Mouse (Mus musculus): ENCODE results near the gene Dap3. TPM values are rescaled to one million over a fixed set of nuclear protein-coding genes. Genes with fewer than 3 reads are reported as not detected.
A peak's percentile ranks its signal among the peaks of the same experiment; 100 is the strongest.
"Not testable (repeated sequence)": the region's sequence is repeated elsewhere in the genome, so short reads cannot be mapped to it uniquely, and the experiment has no call there.

The Dap3 gene
- 137 and 144 TPM in 2 replicates for polyA plus RNA-seq (2012; ENCODE audit: insufficient read depth, insufficient read length, missing spikeins)

DNA sequence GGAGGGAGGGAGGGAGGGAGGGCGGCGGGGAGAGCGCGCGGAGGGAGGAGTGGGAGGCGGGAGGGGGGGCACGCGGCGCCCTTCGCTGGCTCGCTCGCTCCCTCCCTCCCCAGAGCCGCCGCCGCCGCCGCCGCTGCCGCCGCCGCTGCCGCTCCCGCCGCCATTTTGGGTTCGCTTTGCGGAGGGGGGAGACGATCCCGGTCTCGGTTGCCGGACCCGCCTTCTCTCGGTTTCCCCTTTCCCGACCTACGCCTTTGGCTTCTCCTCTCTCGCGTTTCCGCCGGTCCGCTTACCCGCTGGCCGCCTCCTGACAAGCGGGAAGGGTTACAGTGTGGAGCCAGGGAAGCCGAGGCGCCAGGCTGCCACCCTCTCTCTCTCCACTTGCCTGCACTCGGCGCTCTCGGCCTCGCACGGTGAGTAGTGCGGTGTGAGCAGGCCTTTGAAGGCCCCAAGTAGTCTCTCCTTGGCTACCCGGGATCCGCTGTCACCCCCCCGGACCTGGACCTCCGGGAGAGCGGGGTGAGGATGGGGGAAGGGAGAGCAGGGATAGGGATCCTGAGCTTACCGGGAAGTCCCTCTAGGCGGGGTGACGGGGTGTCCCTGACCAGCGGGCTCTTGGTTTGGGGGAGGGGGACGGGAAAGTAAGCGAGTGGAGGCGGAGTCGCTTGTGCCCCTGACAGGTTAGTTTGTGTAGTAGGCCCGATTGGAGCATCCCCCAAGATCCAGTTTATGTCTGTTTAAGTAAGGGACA, at the start of gene Dap3, which contains the start of gene Ash1l:
Gene Dap3, minus strand, starts transcription at position 606 of the 751 bp plus-strand sequence.
Gene Ash1l, plus strand, starts transcription at position 47 of the 751 bp plus-strand sequence.
- peak within 1 kb of the TSS; percentile 99 for H3K27ac ChIP-seq (replicated peaks; ENCODE audit: low read depth, low read length)
- peak within 1 kb of the TSS; percentile 97 for H3K4me3 ChIP-seq (ENCODE audit: insufficient read depth, low read depth, low read length)
- H3K4me1 ChIP-seq (ENCODE audit: control insufficient read depth, insufficient read depth, insufficient read length, low read length): no peaks in the 10 kb centered on the region

- no peaks in the 10 kb centered on the region for H3K4me1 ChIP-seq (ENCODE audit: control insufficient read depth, insufficient read depth, insufficient read length, low read length)
- H3K4me3 ChIP-seq (ENCODE audit: insufficient read depth, low read depth, low read length): no peak overlapping the region
- H3K27ac ChIP-seq (replicated peaks; ENCODE audit: low read depth, low read length): peak overlapping the region; percentile 1; the same call in 1 of the 2 replicates
Observed at GRCm38 (mm10) chr3:88992793-88993192, 41.8 kb upstream of the Dap3 start.

GRCm38 (mm10) chr3:88983921-88984381, 33.0 kb upstream of the Dap3 start:
- H3K4me3 ChIP-seq (ENCODE audit: insufficient read depth, low read depth, low read length): no peak overlapping the region
- H3K27ac ChIP-seq (replicated peaks; ENCODE audit: low read depth, low read length): no peak overlapping the region
- H3K4me1 ChIP-seq (ENCODE audit: control insufficient read depth, insufficient read depth, insufficient read length, low read length): no peaks in the 10 kb centered on the region

GRCm38 (mm10) chr3:88981206-88982010, 30.4 kb upstream of the Dap3 start:
- no peak overlapping the region for H3K27ac ChIP-seq (replicated peaks; ENCODE audit: low read depth, low read length)
- no peak overlapping the region for H3K4me3 ChIP-seq (ENCODE audit: insufficient read depth, low read depth, low read length)
- H3K4me1 ChIP-seq (ENCODE audit: control insufficient read depth, insufficient read depth, insufficient read length, low read length): no peaks in the 10 kb centered on the region

DNA sequence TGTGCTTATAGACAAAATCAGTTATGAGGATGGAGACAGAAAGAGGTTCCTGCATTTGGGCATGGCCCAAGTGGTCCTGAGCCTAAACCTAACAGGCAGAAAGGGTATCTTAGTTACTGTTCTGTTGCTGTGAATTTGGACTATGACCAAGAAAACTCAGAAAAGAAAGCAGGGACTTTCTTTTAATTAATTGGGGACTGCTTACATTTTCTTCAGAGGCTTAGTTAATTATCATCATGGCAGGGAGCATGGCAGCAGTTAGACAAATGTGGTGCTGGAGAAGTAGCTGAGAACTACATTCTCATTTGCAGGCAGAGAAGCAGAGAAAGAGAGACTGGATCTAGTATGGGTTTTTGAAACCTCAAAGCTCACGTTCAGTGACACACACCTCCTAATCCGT, 24.0 kb upstream of the Dap3 start:
- Histone ChIP-seq H3K27ac (replicated peaks; ENCODE audit: low read depth, low read length) (no peak overlapping the region), H3K4me1 (ENCODE audit: control insufficient read depth, insufficient read depth, insufficient read length, low read length) (peaks cover 2% of the 10 kb centered on the region; the same call in 1 of the 2 replicates), H3K4me3 (ENCODE audit: insufficient read depth, low read depth, low read length) (no peak overlapping the region)

DNA sequence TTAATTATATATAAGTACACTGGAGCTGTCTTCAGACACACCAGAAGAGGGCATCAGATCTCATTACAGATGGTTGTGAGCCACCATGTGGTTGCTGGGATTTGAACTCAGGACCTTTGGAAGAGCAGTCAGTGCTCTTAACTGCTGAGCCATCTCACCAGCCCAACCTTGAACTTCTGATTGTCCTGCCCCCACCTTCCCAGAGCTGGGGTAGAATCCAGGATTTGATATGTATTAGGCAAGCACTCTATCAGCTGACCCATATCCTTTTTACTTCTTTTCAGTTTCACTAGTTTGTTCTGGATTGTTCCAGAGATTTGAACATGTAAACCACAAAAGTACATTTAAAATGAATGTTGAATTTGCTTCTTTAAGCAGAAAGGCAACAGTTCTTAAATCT, 12.2 kb upstream of the Dap3 start:
- H3K4me3 ChIP-seq (ENCODE audit: insufficient read depth, low read depth, low read length); H3K27ac ChIP-seq (replicated peaks; ENCODE audit: low read depth, low read length); H3K4me1 ChIP-seq (ENCODE audit: control insufficient read depth, insufficient read depth, insufficient read length, low read length): not testable (repeated sequence)

DNA sequence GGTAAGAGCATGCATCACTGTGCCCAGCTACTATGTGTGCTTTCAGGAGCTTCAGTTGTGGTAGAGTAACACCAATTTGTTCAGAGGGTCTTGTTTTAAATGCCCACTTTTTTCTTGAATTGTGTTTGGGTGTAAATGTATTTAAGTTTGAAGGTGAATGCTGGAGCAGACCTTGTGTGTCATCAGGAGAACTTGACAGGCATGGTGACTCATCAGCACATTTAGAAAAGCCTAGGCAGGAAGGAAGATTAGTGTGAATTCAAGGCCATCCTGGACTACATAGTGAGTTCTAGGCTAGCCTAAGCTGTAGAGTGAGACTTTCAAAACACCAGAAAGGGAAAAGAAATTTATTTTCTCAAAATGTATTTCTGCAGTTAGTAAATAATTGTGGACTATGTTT, 2.8 kb upstream of the Dap3 start:
- H3K4me1 ChIP-seq (ENCODE audit: control insufficient read depth, insufficient read depth, insufficient read length, low read length): peaks cover 1% of the 10 kb centered on the region; the same call in 1 of the 2 replicates
- H3K27ac ChIP-seq (replicated peaks; ENCODE audit: low read depth, low read length): no peak overlapping the region
- H3K4me3 ChIP-seq (ENCODE audit: insufficient read depth, low read depth, low read length): no peak overlapping the region

DNA sequence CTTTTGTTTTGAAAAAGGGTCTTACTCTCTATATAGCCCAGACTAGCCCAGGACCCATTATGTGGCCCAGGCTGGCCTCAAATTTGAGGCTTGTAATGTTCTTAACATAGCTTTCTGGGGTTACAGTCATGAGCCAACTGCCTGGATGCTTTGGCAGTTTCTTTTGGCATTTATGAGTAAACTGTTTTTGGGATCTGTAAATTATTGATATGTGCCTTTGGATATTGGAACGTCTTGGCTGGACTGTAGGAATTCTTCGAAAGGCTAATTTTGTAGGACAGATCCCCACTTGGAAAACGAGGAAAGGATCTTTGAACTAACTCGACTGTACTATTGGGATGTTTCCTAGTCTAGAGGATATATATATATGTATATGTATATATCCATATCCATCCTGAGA, 2.3 kb upstream of the Dap3 start:
- H3K4me1 ChIP-seq (ENCODE audit: control insufficient read depth, insufficient read depth, insufficient read length, low read length): no peaks in the 10 kb centered on the region; the same call in 1 of the 2 replicates
- H3K4me3 ChIP-seq (ENCODE audit: insufficient read depth, low read depth, low read length): no peak overlapping the region
- H3K27ac ChIP-seq (replicated peaks; ENCODE audit: low read depth, low read length): no peak overlapping the region

DNA sequence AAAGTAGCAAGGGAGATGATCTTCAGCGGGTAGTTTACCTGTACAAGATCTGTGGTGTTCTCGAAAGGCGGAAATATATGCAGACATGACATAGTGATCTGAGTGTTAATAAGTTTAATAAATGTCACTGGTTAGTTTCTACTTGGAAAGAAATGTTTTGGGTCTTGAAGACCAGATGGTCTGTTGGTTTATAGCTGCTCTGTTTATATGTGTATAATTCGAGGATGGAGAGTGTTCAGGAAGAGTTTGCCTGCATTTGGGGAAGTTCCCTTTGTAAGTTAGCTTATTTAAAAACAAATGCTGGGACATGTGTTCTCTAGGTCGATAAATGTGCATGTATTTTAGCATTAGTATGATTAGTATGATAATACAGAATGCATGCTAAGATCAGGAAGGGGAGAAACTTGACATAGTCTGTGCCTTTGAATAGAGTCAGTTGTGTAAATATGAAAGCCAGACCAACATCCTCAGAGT, 383 bp upstream of the Dap3 start:
- H3K4me1 ChIP-seq (ENCODE audit: control insufficient read depth, insufficient read depth, insufficient read length, low read length): no peaks in the 10 kb centered on the region

DNA sequence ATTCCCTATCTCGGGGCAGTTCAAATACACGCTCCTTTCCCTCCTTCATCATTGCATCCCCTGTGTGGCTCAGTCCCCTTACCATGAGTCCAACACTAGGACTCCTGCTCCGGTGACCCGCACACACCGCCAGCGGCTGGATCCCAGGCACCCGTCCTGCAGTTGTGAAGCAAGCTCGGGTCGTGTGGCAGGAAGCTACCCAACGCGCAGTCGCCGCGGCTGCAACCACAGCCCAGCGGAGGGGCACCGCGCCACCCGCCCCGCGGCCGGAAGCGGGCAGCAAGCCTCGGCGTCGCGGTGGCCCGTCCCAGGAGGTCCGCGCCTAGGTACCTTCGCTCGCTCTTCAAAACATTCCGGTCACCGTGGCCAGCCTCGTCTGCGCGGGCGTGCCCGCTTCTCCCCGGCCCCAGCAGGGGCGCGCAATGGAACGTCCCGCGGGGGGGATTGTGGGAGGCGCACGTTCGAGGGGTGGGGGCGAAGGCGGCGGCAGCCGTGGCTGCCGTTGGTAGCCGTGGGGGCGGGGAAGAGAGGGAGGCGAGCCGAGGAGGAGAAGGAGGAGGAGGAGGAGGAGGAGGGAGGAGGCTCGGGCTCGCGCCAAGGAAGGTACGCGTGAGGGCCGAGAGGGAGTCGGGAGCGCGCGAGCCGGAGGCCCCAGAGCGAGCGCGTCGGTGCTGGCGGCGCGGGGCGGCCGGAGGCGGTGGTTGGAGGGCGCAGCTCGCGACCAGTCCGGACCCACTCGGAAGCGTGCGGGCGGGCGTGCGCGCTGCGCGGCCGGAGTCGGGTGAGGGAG, 1.0 kb downstream of the Dap3 start:
- Histone ChIP-seq H3K4me3 (ENCODE audit: insufficient read depth, low read depth, low read length) (peak overlapping the region; percentile 82), H3K4me1 (ENCODE audit: control insufficient read depth, insufficient read depth, insufficient read length, low read length) (no peaks in the 10 kb centered on the region)

More for the DNA sequence above, 383 bp upstream of the Dap3 start:
- H3K4me3 ChIP-seq (ENCODE audit: insufficient read depth, low read depth, low read length): peak overlapping the region; percentile 97
- H3K27ac ChIP-seq (replicated peaks; ENCODE audit: low read depth, low read length): peak overlapping the region; percentile 99

GRCm38 (mm10) chr3:88944109-88944508, 6.9 kb downstream of the Dap3 start:
- no peak overlapping the region for H3K4me3 ChIP-seq (ENCODE audit: insufficient read depth, low read depth, low read length)
- H3K27ac ChIP-seq (replicated peaks; ENCODE audit: low read depth, low read length): no peak overlapping the region
- H3K4me1 ChIP-seq (ENCODE audit: control insufficient read depth, insufficient read depth, insufficient read length, low read length): no peaks in the 10 kb centered on the region

More for the DNA sequence above, 1.0 kb downstream of the Dap3 start:
- peak overlapping the region; percentile 92 for H3K27ac ChIP-seq (replicated peaks; ENCODE audit: low read depth, low read length)

GRCm38 (mm10) chr3:88942316-88942880, 8.6 kb downstream of the Dap3 start:
- H3K4me1 ChIP-seq (ENCODE audit: control insufficient read depth, insufficient read depth, insufficient read length, low read length): no peaks in the 10 kb centered on the region

GRCm38 (mm10) chr3:88939749-88940148, 11.2 kb downstream of the Dap3 start:
- Histone ChIP-seq H3K27ac (replicated peaks; ENCODE audit: low read depth, low read length) (no peak overlapping the region), H3K4me3 (ENCODE audit: insufficient read depth, low read depth, low read length) (no peak overlapping the region), H3K4me1 (ENCODE audit: control insufficient read depth, insufficient read depth, insufficient read length, low read length) (no peaks in the 10 kb centered on the region)

More at GRCm38 (mm10) chr3:88942316-88942880, 8.6 kb downstream of the Dap3 start:
- Histone ChIP-seq H3K4me3 (ENCODE audit: insufficient read depth, low read depth, low read length) (no peak overlapping the region), H3K27ac (replicated peaks; ENCODE audit: low read depth, low read length) (no peak overlapping the region)

DNA sequence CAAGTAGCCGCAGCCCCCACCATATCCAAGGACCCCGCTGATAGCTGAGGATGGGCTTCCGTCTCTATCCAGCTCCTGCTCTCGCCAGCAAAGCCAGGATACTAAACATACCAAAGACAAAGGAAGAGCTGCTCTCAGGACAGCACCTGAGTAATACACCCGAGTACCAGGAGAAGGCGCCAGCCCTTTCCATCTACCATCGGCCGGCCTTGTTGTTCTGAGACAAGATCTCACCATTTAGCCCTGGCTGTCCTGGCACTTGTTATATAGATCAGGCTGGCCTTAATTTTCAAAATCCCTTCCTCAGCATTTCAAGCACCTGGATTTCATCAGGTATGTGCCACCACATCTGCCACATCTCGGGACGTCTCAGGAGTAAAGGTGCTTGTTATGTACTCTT, 11.9 kb downstream of the Dap3 start:
- Histone ChIP-seq H3K4me3 (ENCODE audit: insufficient read depth, low read depth, low read length) (no peak overlapping the region), H3K4me1 (ENCODE audit: control insufficient read depth, insufficient read depth, insufficient read length, low read length) (no peaks in the 10 kb centered on the region), H3K27ac (replicated peaks; ENCODE audit: low read depth, low read length) (no peak overlapping the region)
